Mouse (Mus musculus) induced T-regulatory cell, adult 2 months (primary cell): ENCODE measurements around the gene Sirpa.

ENCODE experiments used
- DNase-seq: peaks from one replicate; pipeline ENCODE4 v3.0.0-alpha.2; 2012; ENCODE audit warnings: low read depth

The Sirpa gene

DNA sequence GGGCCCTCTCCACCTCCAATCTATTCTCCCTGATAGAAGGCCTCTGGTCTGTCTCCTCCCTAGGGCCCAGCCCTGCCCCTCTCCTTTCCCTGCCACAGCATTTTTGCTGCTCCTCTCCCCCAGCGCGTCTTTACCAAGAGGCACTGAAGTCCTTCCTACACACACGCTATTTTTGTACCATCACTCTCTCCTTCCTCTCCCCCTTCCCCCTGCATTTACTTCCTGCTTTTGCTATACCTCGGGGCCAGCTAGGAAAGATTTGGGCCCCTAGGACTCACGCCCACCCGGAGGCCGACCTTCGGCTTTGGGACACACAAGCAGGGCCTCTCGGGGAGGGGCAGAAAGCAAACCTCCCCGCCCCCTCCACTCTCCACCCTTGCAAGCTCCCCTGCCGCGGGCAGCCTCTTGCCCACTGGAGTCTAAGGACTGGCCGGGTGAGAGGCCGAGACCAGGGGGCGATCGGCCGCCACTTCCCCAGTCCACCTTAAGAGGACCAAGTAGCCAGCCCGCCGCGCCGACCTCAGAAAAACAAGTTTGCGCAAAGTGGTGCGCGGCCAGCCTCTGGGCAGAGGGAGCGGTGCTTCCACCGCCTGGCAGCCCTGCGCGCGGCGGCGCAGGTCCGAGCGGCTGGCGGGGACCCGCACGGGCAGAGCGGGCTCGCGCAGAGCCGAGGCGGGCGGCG lies at the start of gene Sirpa:
Gene Sirpa, plus strand, starts transcription at position 377 of the 682 bp plus-strand sequence.
- no peak for DNase-seq

DNA sequence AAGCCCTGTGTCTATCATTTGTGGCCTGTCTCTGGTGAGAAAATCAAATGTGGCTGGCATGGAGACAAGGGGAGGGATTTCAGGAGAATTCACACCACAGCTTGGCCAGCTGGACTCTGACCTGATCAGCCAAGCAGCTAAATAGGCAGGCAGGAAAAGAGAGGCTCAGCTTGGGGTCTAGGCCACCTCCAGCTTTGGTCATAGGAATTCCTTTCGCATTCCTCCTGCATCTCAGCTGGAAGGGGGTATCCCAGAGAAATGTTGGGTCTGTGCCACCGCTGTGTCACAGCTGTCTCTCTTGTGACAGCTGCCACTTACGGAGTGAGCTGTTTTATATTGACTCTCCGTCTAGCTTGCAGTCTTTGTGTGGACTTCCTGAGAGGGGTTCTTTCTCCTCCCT lies 48.2 kb upstream of the Sirpa start:
- no peak for DNase-seq

DNA sequence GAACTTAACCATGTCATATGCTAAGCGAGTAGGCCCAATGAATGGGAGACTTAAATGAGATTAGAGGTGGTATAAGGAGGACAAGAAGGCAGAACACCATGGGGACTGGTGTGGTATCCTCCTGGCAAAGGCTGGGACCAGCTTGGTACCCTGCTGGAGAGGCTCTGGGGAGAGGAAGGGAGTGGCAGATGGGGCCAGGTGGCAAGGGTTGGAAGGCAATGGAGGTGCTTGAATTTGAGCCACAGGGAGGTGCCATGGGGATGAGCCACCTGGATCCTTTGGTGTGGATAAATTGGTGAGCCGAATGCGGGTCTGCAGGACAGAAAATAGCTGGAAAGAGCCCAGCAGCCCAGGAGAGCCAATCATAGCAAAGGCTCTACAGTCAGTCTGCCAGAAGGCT lies 47.7 kb upstream of the Sirpa start:
- DNase-seq = no peak

DNA sequence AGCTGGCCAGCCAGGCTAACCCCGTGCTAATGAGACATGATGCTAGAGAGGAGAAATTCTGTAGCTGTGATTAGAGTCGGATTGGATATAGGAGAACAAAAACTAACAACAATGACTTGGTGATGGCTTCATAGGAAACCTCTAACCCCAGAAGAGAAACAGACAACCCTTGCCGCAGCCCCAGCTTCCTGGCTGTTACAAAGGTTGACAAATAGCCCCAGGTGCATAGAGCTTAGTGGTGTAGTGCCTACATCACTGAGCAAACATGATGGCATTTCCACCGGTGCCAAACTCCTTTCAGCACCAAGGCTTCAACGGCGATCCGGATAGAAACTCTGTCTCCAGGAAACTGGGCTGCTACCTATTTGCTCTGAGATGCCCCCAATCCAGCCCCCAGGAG lies 47.0 kb upstream of the Sirpa start:
- no peak for DNase-seq

DNA sequence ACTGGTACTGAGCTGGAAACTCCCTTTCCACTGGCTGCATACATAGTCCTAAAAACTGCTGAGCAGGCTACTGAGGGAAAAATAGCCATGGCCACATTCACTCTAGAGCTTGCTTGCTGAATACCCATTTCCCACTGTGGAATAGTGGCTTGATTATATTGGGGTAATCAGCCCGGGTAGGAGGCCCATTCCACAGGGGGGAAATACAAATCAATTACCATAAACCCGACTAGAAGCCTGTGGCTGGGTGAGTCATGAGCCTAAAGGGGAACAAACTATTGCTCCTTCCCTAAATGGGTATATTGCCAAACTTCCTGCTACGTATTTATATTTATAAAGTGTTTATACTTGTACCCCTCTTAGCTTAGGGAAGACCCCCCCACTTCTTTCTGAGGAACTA lies 45.9 kb upstream of the Sirpa start:
- DNase-seq = no peak

DNA sequence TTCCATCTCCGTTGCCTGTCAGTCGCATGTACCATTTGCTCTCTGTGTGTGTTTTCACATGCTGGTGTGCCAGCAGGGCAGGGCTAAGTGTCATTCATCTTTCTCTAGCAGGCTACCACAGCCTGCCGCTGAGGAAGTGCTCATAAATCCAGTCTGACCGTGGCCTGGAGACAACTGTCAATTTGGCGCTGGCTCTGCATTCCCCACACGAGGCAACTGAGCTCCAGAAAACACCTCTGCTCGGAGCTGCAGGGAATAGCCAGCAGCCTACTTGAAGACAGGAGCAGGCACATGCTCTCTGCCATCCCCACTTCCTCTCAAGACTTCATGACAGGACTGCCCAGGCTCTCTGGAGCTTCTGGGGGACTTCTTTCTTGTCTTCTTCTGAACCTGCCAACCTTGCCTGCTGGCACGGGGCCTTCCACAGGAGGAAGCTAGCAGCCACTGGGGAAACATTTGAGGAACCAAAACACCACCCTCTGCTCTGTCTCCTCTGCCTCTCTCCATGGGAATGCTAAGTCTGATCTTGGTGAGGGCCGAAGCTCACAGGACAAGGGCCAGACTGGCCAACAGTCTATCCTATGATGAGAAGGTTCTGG lies 43.0 kb upstream of the Sirpa start:
- DNase-seq = no peak

DNA sequence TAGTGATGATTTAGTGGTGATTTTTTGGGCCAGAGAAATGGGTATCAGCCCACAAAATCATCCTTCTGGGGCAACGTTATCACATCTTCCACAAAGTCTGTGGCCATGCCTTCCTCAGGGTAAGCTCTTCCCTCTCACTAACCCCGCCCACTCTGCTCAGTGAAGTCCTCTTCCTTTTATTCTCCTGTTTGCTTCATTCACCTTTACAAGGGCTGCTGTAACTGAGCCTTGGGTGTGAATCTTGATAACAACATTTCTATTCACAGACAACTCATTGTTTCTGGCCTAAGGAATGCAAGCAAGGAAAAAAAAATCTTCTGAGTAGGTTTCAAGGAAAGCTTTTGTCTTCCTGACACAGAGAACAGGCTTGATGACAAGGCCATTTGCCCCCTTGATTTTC lies 41.9 kb upstream of the Sirpa start:
- no peak for DNase-seq

DNA sequence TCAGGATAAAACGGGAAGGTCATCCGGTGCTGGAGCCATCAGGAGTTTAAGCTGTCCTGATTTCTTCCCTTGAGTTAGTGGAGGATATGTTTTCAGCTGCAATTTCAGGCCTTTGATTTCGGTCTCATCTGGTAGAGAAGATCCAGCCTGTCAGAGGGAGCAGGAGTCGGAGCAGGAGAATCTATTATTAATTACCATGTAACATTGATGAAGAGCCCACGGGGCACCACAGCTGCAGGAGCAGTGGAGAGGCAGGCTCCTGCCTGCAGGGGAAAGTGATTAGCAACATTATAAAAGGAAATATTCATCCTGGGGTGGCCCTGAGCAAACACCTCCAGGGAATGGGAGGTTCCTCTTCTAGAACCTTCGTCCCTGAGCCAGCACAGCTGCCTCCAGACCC lies 36.6 kb upstream of the Sirpa start:
- no peak for DNase-seq

DNA sequence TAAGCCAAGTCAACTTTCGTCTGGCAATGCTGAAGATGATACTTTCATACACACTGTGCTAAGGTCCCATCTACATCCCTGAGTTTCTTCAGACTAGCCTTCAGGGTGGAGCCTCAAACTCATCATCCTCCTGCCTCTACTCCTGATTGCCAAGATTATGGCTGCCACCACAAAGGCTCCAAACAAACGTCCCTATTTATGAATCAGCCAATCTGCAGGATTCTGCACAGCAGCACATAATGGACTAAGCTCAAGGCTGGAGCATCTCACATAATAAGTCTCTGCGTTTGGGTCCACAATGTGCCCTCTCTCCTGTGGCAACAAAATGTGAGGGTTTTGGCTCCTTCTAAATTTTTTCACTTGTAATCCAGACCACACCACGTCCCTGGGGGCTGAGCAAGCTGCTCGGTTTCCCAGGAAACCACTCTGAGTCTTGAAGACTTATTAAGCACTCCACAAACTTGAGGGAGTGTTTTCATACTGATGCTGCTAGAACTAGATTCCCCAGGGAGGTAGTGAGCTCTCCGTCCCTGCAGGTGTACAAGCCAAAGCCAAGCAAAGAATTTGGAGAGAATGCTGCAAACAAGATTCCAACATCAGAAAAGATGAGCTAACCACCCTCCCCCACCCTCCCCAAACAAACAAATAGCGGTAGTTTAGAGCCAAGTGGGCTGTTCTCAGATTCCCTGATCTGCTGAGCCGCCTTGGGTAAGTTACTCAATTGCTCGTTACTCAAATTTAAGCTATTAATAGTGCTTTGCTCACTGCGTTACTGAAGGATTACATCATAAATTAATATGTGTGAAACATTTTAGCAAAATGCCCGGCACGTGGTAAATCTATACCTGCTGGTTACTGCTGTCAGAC lies 34.4 kb upstream of the Sirpa start:
- DNase-seq = no peak

DNA sequence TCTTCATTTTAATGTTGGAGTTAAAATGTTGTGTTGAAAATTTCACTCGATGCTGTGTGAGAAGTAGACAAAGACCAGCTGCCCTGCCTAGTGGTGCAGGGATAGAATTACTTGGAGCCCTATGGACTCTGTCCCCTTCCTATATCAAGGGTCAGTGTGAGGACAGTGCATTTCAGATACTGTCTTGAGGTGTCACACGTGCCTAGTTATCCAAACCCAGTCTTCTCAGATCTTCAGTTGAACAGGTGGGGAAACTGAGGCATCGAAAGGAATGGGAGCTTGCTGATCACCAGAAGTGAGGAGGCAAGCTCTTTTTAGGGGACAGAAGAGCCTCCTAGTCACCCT lies 33.8 kb upstream of the Sirpa start:
- DNase-seq = no peak

DNA sequence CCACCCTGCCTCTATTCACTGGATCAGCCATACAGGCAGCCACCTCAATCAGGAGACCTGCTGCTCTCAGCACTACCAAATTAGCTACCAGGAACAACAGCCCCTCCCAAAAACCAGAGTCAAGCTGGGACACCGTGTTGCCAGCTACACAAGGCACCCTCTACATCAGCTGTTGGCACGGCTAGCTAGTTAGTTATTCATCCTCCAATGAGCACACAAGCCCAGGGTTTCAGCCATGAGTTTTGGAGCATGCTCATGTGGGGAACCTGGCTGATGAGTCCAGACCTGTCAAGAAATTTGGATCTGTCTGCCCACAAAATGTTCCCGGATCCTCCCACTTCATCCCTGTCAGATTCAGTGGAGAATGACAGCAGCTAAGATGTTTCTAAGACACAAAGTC lies 30.8 kb upstream of the Sirpa start:
- DNase-seq = no peak

DNA sequence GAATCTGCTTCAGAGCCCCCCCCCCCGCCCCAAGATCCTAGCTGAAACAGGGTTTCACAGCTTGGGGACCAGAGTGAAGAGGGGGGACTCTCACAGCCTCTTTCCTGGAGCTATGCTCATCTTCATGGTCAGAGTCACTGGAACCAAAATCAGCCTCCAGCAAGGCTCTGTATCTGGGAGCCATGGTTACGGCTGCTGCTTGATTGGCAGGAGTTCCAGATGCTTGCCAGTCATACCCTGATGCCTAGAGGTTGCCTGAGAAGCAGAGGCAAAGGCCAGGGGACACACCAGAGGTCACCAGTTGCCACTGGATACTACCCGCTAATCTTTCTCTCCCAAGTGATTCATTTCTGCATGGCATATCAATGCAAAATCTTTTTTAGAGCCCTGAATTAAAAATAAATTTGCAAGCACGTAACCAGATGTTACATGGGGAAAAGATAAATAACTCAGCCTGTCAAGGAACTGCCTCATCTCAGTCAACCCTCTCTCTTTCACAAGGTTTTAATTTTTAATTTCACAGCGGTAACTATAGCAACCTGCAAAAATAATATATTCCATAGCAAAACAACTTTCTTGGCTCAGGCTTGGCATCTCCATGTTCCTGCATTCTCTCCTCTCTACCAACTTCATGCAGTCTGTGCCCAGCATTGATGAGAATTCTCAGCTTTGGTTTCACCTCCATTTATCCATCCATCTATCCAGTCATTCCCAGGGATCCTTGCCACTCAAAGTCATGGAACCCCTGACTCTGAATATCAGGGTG lies 28.5 kb upstream of the Sirpa start:
- DNase-seq = no peak

DNA sequence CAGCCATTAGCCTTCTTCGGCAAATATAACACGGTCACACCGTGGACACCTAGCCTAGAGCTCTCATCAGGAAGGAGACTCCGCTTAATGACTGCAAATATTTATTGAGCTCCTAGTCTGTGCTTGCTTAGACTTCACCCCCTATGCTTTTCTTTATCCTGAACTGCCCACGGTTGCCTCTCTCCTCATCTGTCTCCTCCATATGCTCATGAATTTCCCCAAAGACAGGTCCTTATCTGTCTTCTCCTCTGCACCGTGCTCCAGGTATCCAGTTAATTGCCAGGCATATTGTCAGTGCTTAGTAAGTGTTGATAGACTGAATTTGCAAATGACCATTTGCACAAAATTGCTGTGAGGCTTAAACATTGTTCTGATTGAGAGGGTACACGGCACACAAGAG lies 23.5 kb upstream of the Sirpa start:
- no peak for DNase-seq

DNA sequence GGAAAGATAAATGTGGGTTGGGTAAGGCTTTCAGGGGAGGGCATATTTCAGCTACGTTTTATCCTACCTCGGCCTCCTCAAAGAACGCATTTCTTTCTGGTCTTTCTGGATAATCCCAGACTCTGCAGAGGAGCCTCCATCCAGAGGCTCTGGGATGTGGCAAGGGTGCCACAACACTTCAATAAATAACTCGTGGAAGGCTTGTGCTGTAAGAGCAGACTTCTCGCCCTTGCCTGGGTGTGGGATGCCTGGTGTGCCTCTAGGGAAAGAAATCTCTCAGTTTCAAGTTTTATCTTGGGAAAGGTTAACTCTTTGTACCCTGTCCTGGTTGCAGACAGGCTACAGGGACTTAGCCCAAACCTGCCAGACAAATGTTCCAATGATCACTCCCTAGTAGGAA lies 23.1 kb upstream of the Sirpa start:
- no peak for DNase-seq

DNA sequence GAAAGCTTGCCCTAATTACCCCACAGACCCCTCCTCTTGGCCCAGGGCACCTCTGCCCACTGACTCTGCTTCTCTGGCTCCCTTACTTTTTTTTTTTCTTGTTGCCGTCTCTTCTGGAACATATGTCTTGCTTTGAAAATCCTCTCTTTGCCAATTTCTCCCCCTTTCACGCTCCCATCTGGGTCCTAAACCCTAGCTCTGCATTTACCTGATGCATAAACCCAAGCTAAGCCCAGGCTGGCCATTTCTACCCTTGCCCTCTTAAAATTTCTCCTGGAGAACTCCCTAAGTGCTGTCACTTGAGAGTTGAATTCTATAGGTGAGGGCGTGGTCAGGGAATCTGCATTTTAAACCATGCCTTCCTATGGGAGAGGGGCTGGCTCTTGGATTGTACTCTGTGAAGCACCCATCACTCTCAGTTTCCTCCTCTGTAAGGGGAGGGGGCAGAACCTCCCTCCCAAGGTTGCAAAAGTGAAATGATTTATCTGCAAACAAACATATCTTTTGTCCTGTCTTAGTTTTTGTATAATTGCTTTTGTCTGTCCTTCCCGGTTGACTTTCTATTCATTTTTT lies 18.8 kb upstream of the Sirpa start:
- DNase-seq = no peak

DNA sequence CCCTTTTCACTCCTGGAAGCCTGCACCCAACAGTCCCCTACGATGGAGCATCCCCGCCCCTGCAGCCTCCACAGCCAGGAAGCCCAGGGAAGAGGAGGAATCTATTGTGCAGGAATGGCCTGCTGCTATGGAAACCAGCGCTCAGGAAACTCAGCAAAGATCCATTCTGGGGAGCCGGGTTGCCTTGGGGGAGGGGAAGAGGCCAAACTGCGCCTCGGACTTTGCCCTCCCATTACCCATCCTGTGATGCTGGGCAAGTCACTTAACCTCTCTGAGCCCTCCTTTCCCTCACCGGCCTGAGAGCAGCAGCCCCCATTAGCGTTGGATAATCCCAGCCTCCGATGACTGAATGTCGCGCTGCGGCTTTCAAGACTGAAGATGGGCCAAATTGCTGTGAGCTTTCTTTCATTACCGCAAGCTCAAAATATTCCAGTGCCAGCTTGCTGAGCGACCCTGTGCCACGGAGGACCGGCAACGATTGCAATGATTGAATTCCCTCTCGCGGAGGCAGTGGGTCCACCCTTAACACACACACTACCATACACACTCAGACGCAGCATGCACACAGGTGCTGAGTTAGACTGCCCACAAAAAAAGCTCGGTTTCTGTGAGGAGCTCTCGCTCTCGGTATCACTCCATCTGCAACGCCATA lies 18.1 kb upstream of the Sirpa start:
- no peak for DNase-seq

DNA sequence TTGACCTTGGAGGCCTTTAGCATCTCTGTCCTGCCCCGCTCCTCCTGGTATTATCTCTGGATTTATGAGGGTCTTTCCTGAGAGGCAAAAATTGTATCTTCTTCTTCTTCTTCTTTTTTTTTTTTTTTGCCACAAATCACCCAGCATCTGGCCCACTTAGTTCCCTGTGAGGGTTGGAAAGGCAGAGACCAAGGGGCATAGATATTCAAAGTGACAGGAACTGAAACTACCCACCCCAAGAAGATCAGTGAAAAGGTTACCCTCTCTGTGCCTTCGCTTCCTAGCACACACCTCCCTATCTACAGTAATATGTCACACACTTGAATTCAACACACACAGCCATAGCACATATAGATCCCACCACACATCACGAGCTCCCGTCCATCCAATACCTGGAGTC lies 17.5 kb upstream of the Sirpa start:
- no peak for DNase-seq

DNA sequence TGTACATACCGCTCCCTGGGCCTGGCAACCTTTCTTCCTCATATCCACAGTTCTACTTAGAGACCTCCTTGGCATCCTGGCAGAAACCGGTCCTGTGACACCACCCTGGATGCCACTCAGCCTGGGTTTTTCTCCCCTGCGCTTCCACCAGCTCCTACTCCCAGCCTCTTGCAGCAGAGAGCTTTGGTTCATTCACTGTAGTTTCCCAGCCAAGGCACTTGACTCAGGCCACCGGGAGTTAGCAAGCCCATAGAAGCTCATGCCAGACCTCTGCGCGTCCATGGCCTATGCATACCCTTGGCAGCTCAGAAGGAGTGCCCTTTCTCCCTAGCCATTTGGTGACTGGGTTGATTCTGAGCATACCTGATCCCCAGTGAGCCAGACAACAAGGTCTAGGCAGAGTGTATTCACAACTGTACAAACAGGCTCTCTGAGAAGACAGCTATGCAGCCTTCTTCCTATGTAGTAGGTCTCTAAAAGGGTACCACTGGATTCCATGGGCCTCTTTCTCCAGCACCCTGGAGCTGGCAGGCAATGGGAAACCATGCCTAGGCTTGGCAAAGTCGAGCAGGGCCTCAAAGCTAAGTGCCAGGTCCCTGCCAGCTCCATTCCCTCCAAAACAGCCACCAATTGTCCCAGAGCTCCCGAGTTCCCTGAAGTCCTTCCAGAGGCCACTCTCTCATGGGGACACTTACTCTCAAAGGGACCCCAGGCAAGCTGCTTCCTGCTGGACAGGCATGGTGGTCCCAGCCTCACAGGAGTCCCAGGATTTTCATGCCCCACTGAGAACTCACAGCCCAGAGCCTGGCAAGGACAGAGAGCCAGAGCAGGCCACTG lies 15.8 kb upstream of the Sirpa start:
- no peak for DNase-seq

DNA sequence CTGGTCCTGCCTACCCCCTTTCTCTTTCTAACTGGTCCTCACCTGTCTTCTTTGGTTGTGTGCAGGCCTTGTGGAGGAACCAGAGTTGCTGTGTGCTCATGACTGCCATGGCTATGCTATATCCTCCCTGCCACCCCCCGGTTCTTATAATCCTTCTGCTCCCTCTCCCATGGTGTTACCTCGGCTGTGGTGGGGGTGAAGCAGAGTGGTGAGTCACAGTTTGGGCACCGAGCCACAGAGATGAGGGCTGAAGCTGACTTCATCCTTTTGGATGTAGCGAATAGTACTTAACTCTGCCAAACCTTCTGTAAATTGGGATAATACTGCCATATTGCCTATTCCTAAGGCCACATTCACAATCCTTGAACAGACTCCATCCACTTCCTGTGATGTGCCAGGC lies 12.0 kb upstream of the Sirpa start:
- DNase-seq = no peak

DNA sequence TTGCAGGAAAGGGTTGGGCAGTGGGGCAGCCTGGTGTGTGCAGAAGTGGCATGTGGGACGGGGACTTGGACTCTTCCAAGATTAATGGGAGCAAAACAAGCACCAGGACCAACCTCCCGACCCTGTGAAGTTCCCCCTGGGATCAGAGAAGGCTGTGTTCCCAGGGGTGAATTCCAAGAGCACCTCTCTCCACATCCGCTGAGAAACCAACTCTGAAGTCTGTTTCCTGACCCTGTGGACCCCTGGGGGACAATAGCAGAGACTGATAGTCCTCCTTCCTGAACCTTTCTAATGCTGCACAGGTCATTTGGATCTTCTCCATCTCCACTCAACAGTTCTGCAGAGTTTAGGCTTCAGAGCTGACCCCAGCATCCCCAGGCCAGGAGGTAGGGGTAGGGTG lies 10.8 kb upstream of the Sirpa start:
- no peak for DNase-seq

DNA sequence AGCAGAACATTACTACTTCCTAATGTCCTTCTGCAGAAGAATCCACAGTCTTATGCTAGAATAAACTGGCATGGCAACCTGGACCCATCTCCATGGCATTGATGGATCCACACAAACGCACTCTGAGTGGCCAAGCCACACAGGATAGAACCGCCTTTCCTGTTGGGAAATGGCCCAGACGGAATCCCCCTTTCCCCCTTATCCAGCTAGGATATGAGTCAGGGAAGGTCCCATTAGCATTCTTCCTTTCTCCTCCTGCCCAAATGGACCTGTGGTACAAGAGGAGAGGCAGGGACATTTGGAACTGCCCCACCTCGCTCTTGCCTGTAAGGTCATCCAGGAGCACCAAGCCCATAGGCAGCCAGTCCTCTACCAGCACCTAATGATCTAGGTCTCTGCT lies 10.4 kb upstream of the Sirpa start:
- DNase-seq = no peak
